Mouse (Mus musculus) small intestine, adult 2 months (tissue): ENCODE data around the gene Cdsn.

ENCODE experiments used
- CTCF ChIP-seq: fragments of 200-500 bp; IDR thresholded peaks from 2 replicates; pipeline ENCODE4 v1.5.1; 2012; ENCODE audit warnings: low read depth, mild to moderate bottlenecking, control low read depth, inconsistent platforms, low read length, moderate library complexity, mixed read lengths; ENCODE audit not compliant: insufficient replicate concordance, insufficient read length; ENCODE audit errors: extremely low read depth
- POLR2A ChIP-seq: fragments of 200-500 bp; IDR thresholded peaks from 2 replicates; pipeline ENCODE4 v1.6.1; 2012; ENCODE audit warnings: low read depth, mild to moderate bottlenecking, control low read depth, inconsistent platforms, low read length, moderate library complexity

GRCm38 (mm10) chr17:35550143-35550494 lies 1.8 kb upstream of the Cdsn start:
- TF ChIP-seq CTCF (no peak), POLR2A (no peak)
